Mouse (Mus musculus): ENCODE data around the gene Pkhd1.
"Not testable (repeated sequence)": the region's sequence is repeated elsewhere in the genome, so short reads cannot be mapped to it uniquely, and the experiment has no call there.

Pkhd1 gene

GRCm38 (mm10) chr1:20498965-20499364 lies 118.9 kb downstream of the Pkhd1 start:
- DNase-seq (ENCODE audit: inconsistent age in 2 of 2, low spot score in 1 of 2): no peak

DNA sequence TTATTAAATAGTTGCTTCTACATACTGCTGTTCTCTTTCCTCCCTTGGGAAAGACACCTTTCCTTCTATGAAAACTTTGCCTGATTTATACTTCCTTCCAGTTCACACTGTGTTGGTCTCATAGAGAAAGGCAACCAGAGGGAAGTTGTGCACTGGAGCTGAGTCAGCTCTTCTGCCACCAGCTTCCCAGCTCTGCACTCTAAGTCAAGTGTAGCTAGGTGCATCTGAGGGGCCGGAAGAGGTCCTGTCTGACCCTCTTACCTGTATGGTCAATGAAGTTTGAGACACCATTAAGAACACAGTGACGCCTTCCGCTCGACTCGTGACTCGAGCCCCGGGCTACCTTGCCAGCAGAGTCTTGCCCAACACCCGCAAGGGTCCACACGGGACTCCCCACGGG lies 131.8 kb downstream of the Pkhd1 start:
- DNase-seq (ENCODE audit: inconsistent age in 2 of 2, low spot score in 1 of 2): no peak

- DNase-seq (ENCODE audit: inconsistent age in 2 of 2, low spot score in 1 of 2): no peak
Measured at GRCm38 (mm10) chr1:20481843-20482242, 136.0 kb downstream of the Pkhd1 start.

DNA sequence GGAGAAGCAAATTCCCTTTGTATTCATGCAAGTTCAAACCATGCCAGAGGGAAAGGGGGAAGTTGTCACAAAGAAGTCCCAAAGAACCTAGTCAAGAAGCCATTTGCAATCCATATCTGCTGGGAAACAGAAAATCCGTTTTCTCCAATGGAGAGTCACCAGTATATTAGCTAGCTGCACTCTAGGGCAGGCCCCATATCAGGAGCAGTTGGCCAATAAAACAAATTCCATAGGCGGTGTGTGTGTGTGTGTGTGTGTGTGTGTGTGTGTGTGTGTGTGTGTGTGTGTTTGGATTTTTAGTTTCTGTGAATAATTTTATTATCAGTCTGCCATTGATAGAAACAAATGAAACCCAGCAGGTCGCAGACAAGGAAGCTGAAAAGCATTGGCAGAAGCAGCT lies 139.2 kb downstream of the Pkhd1 start:
- DNase-seq (ENCODE audit: inconsistent age in 2 of 2, low spot score in 1 of 2): no peak

DNA sequence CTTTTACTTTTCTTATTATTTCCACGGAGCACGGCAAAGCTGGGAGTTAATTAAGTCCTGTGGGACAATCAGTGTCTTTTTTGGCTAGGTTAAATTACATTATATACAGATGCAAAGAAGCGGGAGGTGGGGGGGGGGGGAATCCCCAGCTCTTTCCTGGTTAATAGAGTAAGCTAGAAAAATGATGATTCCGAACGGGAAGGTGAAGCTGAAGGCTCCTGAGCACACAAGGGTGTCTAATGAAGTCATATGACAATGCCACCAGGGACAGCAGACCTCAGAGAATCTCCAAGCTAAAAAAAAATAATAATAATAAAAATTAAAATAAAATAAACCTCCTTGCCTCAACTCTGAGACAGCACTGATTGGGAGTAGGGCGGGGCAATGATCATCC lies 139.6 kb downstream of the Pkhd1 start:
- no peak for DNase-seq (ENCODE audit: inconsistent age in 2 of 2, low spot score in 1 of 2)

DNA sequence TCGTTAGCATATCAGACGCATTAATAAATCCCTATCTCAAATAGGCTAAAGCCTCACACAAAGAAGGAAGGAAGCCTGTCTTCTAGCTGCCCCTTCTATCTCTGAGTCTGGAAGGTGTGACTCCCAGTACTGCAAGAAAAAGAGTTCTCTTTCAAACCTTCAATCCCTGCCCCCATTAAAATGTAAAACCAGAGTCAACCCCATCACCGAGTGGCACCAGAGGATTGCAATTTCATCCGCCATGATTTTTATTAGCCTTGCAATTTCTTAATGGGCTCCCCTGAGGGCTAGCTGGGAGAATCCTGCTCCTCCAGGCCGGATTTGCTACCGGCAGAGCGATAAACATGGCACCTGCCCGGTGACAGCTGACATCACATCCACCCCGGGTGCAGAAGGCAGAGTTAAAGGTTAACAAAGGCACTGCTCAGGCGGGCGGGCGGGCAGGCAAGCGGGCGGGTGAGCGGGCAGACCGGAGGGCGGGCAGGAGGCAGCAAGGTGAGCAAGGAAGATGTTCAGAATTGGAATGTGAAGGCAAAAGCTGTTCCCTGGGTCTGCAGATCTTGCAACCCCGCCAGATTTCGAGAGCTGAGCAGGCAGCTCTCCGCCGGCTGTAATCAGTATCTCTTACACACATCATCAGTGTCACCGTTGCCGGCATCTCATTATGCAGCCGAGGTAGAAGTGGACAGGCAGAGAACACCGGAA lies 140.2 kb downstream of the Pkhd1 start:
- DNase-seq (ENCODE audit: inconsistent age in 2 of 2, low spot score in 1 of 2): peak in 1 of 2 experiments; percentile 22

- no peak for DNase-seq (ENCODE audit: inconsistent age in 2 of 2, low spot score in 1 of 2)
Measured at GRCm38 (mm10) chr1:20470770-20471169, 147.1 kb downstream of the Pkhd1 start.

GRCm38 (mm10) chr1:20470317-20470716 lies 147.5 kb downstream of the Pkhd1 start:
- no peak for DNase-seq (ENCODE audit: inconsistent age in 2 of 2, low spot score in 1 of 2)

- no peak for DNase-seq (ENCODE audit: inconsistent age in 2 of 2, low spot score in 1 of 2)
Measured at GRCm38 (mm10) chr1:20466481-20466880, 151.4 kb downstream of the Pkhd1 start.

- no peak for DNase-seq (ENCODE audit: inconsistent age in 2 of 2, low spot score in 1 of 2)
Measured at GRCm38 (mm10) chr1:20454621-20455020, 163.2 kb downstream of the Pkhd1 start.

DNA sequence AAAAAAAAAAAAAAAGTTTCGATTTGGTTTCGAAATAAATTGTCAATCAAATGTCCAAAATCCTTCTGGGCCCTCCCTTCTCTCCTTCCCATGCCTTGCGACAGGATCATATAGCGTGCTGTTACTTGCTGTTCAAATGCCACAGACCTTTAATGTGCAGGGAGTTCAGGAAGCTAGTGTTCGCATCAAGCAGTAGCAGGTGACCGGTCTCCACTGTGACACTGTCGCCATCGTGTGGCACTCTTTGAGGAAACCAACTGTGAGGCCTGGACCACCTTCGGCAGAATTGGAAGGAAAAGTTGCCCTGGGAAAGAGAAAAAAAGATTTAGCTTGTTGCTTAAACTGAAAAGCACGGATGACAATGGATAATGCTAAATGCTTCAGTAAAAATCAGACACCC lies 167.8 kb downstream of the Pkhd1 start:
- peak; percentile 7 to 24 for DNase-seq (ENCODE audit: inconsistent age in 2 of 2, low spot score in 1 of 2)

DNA sequence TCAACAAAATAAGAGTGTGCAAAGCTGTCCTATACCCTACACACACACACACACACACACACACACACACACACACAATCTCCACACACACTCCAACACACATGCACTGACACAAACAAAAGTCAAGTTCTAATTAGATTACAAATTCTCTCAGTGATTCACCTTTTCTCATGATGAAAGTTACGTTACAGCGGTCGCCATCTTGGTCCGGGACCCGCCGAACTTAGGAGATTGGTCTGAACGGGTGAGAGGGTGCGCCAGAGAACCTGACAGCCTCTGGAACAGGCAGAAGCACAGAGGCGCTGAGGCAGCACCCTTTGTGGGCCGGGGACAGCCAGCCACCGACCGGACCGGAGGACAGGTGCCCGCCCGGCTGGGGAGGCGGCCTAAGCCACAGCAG lies 185.8 kb downstream of the Pkhd1 start:
- DNase-seq (ENCODE audit: inconsistent age in 2 of 2, low spot score in 1 of 2): not testable (repeated sequence)

DNA sequence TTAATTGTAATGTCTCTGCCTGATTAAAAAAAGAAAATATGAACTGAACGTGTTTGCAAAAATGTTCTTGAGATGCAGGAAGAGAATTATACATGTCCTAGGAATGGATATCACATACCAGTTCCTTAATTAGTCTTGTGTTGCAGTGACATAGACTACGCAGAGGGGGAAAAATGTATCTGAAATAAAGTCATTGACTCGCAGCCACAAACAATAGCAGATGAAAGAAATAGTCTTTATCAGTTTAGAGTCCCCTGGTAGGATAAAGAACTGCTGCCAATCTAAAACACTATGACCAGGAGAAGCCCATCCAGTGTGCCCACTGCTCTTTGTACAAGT lies 188.8 kb downstream of the Pkhd1 start:
- no peak for DNase-seq (ENCODE audit: inconsistent age in 2 of 2, low spot score in 1 of 2)

- DNase-seq (ENCODE audit: inconsistent age in 2 of 2, low spot score in 1 of 2): no peak
Measured at GRCm38 (mm10) chr1:20428370-20429055, 189.4 kb downstream of the Pkhd1 start.

DNA sequence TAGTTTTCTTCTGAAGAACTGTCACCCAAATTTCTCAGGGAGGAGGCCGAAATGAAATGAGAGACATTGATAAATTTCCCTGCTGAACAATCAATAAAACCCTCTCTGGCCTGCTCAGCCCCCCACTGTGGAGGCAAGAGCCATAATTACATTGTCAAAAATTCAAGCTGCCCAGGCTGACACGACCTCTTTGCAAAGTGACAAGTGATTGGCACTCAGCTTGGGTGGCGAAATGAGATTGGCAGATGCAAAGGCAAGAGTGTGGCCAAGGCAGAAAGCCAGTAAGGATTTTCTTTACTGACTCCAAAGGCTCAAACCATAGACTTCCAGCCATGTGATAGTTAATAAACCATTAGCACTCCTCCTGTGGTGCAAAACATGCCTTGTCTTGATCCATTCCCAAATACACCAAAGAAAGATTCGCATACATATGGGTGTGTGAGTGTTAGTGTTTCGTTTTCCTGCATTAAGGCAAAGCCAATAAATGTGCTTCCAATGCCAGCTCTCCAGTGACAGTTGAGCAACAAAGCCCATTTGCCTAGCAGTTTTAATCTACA lies 208.4 kb downstream of the Pkhd1 start:
- DNase-seq (ENCODE audit: inconsistent age in 2 of 2, low spot score in 1 of 2): no peak

GRCm38 (mm10) chr1:20398319-20398718 lies 219.5 kb downstream of the Pkhd1 start:
- no peak for DNase-seq (ENCODE audit: inconsistent age in 2 of 2, low spot score in 1 of 2)

GRCm38 (mm10) chr1:20364437-20364836 lies 253.4 kb downstream of the Pkhd1 start:
- DNase-seq (ENCODE audit: inconsistent age in 2 of 2, low spot score in 1 of 2): no peak

DNA sequence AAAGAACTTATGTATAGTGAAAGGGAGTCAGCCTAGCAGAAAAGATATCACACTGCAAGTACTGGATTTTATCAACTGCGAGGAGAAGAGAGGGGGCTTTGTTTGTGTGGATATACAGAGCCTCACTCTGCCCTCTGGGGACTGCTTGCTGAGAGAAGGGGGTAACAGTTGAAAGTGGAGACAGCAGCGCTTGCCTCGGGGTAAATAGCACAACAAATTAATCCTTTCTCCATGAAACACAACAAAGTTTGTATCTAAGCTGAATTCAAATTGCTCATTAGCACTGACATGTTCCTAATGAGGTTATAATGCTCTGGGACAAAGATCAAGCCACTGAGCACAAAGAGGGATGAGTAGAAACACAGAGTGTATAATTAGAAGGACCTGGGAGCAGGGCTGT lies 273.2 kb downstream of the Pkhd1 start:
- no peak for DNase-seq (ENCODE audit: inconsistent age in 2 of 2, low spot score in 1 of 2)

DNA sequence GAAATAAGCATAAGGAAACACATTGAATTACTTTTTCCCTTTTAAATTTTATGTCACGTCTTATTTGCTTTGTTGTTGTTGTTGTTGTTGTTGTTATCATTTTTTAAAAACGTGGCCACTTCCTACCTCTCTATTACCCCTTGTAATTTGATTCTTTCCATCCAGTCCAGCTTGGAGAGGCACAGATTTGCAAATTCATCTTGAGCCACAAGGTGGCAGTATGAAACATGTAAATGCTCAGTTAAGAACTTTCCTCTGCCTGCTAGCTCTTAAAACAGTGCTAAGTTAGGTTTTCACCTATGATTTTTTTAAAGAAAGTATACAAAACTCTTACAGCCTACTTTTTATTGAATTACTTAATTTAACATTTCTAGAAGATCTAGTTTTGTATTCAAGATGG lies 306.4 kb downstream of the Pkhd1 start:
- peak; percentile 8 to 71 for DNase-seq (ENCODE audit: inconsistent age in 2 of 2, low spot score in 1 of 2)

GRCm38 (mm10) chr1:20310925-20311324 lies 306.9 kb downstream of the Pkhd1 start:
- DNase-seq (ENCODE audit: inconsistent age in 2 of 2, low spot score in 1 of 2): no peak

- peak in 1 of 2 experiments; percentile 25 for DNase-seq (ENCODE audit: inconsistent age in 2 of 2, low spot score in 1 of 2)
Measured at GRCm38 (mm10) chr1:20306116-20306515, 311.7 kb downstream of the Pkhd1 start.

- DNase-seq (ENCODE audit: inconsistent age in 2 of 2, low spot score in 1 of 2): no peak
Measured at GRCm38 (mm10) chr1:20302943-20303578, 314.8 kb downstream of the Pkhd1 start.
